Mouse (Mus musculus): ENCODE measurements at regions not wholly inside any gene's neighbourhood (a gene's known extent, or its start where the extent isn't known, plus 50 kb on each side); places are given as distances from the start of the nearest gene placed in this dataset.
A peak's percentile ranks its signal among the peaks of the same experiment; 100 is the strongest.

- peak; percentile 2 for DNase-seq (ENCODE audit: low read depth, low spot score)
Measured at GRCm38 (mm10) chr8:62678166-62678565, 272.6 kb upstream of the Spock3 start.

- DNase-seq (ENCODE audit: low read depth, low spot score): no peak
Measured at GRCm38 (mm10) chr8:62684229-62684628, 266.6 kb upstream of the Spock3 start.

- no peak for DNase-seq (ENCODE audit: low read depth, low spot score)
Measured at GRCm38 (mm10) chr8:62685359-62686057, 265.3 kb upstream of the Spock3 start.

GRCm38 (mm10) chr8:62686058-62686390 is 264.8 kb upstream of the Spock3 start:
- peak; percentile 46 for DNase-seq (ENCODE audit: low read depth, low spot score)

All from mesoderm, embryonic 11.5 days (tissue).